Mouse (Mus musculus) erythroblast, embryonic 14.5 days (primary cell): ENCODE measurements around the gene Fam83e.

Experiments
- GATA1 ChIP-seq: IDR thresholded peaks from 2 replicates; pipeline ENCODE4 v1.6.1; 2012; ENCODE audit warnings: low read length, inconsistent platforms, mixed read lengths
- TAL1 ChIP-seq: IDR thresholded peaks from 3 replicates; pipeline ENCODE4 v1.6.1; 2012; ENCODE audit warnings: low read length, inconsistent platforms, mixed read lengths

DNA sequence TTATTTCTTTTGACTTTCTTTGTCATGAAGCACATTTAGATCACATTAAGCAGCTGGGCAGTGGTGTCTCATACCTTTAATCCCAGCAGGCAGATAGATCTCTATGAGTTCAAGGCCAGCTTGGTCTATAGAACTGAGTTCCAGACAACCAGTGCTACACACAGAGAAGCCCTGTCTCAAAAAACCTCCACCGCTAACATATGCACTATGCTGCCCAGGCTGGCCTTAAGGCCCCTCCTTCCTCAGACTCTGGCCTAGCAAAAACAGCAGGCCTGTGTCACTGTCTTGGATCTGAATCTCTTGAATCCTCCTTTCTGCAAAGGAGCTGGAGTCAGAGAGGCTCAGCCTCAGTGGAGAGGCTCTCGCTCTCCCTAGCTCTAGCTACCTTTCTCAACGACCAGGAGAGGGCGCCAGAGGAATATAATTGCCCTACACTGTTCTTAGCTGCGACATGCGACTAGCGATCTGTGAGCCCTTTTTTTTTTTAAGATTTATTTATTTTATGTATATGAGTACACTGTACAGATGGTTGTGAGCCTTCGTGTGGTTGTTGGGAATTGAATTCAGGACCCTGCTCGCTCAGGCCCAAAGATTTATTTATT, 18.3 kb downstream of the Fam83e start:
- no peak for TF ChIP-seq TAL1
- TF ChIP-seq GATA1 = no peak
